Mouse (Mus musculus) liver, postnatal 0 days (tissue): ENCODE data around the gene P2ry6. TPM values are rescaled to one million over a fixed set of nuclear protein-coding genes. Genes with fewer than 3 reads are reported as not detected.

ENCODE experiments used
- ATAC-seq: fragments of 200-750 bp; cut with Nextera tagmentation; 2 replicates; pipeline ENCODE4 v1.8.0; 2017; ENCODE audit warnings: mild to moderate bottlenecking, moderate library complexity
- DNase-seq: peaks from one replicate; pipeline ENCODE4 v3.0.0-alpha.2; 2016
- H3K27ac ChIP-seq: fragments of 300-500 bp; sonication (generic); 2 replicates; pipeline ENCODE4 v1.5.1; 2014; ENCODE audit warnings: antibody characterized with exemption, moderate library complexity, mild to moderate bottlenecking, low read depth
- H3K27me3 ChIP-seq: fragments of 300-500 bp; sonication (generic); 2 replicates; pipeline ENCODE4 v1.6.1; 2014; ENCODE audit warnings: low read length, control low read depth, mixed read lengths; ENCODE audit not compliant: insufficient read depth
- H3K36me3 ChIP-seq: fragments of 300-500 bp; sonication (generic); replicated peaks from 2 replicates; pipeline ENCODE4 v1.6.1; 2014; ENCODE audit warnings: mild to moderate bottlenecking, control low read depth, low read length, moderate library complexity, mixed read lengths; ENCODE audit not compliant: insufficient read depth
- H3K4me1 ChIP-seq: fragments of 300-500 bp; sonication (generic); 2 replicates; pipeline ENCODE4 v1.6.1; 2014; ENCODE audit warnings: antibody characterized with exemption, mild to moderate bottlenecking, control low read depth; ENCODE audit not compliant: insufficient read depth
- H3K4me2 ChIP-seq: fragments of 300-500 bp; sonication (generic); 2 replicates; pipeline ENCODE4 v1.6.1; 2014; ENCODE audit warnings: low read depth, mild to moderate bottlenecking, low read length, moderate library complexity, mixed read lengths
- H3K4me3 ChIP-seq: fragments of 300-500 bp; sonication (generic); 2 replicates; pipeline ENCODE4 v1.5.1; 2014; ENCODE audit warnings: low read depth, low read length
- H3K9ac ChIP-seq: fragments of 300-500 bp; sonication (generic); replicated peaks from 2 replicates; pipeline ENCODE4 v1.6.1; 2014; ENCODE audit warnings: mild to moderate bottlenecking, moderate library complexity
- H3K9me3 ChIP-seq: fragments of 300-500 bp; sonication (generic); 2 replicates; pipeline ENCODE4 v1.6.1; 2016; ENCODE audit warnings: mild to moderate bottlenecking, control low read depth, low read length, mixed read lengths
- CTCF ChIP-seq: sonication (generic); IDR thresholded peaks from 2 replicates; pipeline ENCODE4 v1.5.1; 2016; ENCODE audit warnings: antibody characterized with exemption, low read depth
- EP300 ChIP-seq: IDR thresholded peaks from 2 replicates; pipeline ENCODE4 v1.6.1; 2016; ENCODE audit warnings: antibody characterized with exemption, low read depth, mild to moderate bottlenecking
- WGBS: fragments of 180-500 bp; shearing (Covaris S2); extraction: QIAGEN DNeasy Blood & Tissue Kit; methylation state at CpG from one replicate; pipeline ENCODE4 v1.1.7; 2014; ENCODE audit not compliant: insufficient replicate concordance; 5-methylcytosine and 5-hydroxymethylcytosine counted together
- polyA plus RNA-seq: library from polyadenylated mRNA; unstranded; fragments of >200 nt; fragmentation: Nextera tagmentation; extraction: Ambion mirVana; gene quantifications from 2 replicates; pipeline ENCODE4 v1.2.1, GENCODE M21; 2015

P2ry6 gene
- polyA plus RNA-seq, 1 experiment from 2014 or later = 5.3 TPM

DNA sequence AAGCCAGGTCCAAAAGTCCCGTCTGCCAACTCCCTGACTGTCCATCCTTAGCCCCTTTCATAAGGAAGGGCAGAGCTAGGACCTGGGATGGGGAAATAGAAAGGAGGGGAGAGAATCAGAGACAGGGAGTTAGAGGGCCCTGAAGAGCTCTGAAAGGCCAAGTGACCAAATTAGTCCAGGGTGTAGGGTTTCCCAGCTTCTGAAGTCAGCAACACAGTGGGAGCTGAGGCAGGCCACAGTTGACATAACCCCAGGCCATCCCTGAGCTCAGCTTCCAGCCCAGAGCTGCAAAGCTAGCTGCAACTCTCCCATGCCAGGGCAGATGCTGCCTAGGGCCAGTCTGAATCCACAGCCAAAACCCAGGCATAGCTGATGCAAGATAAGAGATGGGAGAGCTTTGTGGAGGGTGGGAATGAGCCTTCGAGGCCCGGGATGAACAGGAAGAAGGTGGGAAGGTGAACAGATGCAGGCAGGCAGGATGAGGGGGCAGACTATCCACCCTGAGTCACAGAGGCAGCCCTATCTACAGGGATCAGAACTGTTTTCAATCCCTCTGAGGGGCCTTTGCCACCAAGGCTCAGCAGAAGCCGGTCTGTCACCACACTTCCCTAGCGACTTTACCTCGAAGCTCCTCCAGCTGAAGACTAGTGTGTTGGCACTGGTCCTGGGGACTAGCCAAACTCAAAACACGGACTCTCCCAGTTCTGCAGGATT, 47.0 kb downstream of the P2ry6 start:
- Histone ChIP-seq H3K4me2 (peak overlapping the region; percentile 48), H3K9me3 (no peaks in the 10 kb centered on the region), H3K27me3 (peaks cover 40% of the 10 kb centered on the region), H3K27ac (no peak overlapping the region), H3K36me3 (no peaks in the 10 kb centered on the region), H3K9ac (peak overlapping the region; percentile 11; the same call in 1 of the 2 replicates), H3K4me1 (peaks cover 13% of the 10 kb centered on the region), H3K4me3 (peak overlapping the region; percentile 9)
- TF ChIP-seq EP300 (no peak), CTCF (no peak)
- DNase-seq (no peak), ATAC-seq (no peak)
- WGBS = 29% methylated on average over 7 of the region's 7 CpGs

DNA sequence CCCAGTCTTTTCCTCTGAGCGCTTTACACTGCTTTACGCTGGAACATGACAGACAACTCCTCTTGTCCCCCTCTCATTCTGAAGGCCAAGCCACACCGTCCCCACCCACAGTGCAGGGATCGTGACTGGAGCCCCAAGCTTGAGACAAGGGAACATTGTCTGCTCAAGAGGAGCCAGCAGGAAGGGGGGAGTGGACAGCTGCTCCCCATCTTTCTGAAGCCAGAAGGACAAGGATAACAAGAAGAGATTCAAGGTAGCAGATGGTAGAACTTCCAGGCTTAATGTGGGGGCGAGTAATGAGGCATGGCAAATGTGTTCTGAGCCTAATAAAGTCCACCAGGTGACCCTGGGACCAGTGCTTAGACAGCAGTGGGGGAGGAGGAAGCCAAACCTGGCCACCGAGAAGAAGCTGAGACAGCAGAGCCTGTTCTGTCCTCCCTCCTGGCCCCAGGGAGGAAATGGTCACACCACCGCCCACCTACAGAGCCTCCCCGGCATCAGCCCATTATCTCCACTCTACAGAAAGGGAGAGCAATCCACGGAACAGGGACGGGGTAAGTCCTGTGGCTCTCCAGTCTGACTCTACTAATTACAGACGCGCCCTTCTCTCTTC, 48.0 kb downstream of the P2ry6 start:
- Histone ChIP-seq H3K27ac (no peak overlapping the region), H3K4me2 (no peak overlapping the region; the same call in 1 of the 2 replicates), H3K27me3 (peaks cover 29% of the 10 kb centered on the region), H3K4me3 (no peak overlapping the region), H3K9me3 (no peaks in the 10 kb centered on the region), H3K4me1 (peaks cover 5% of the 10 kb centered on the region), H3K9ac (no peak overlapping the region), H3K36me3 (no peaks in the 10 kb centered on the region)
- ATAC-seq (no peak), DNase-seq (no peak)
- WGBS = 49% methylated on average over 12 of the region's 12 CpGs
- TF ChIP-seq EP300 (no peak), CTCF (no peak)

- H3K36me3 ChIP-seq = no peaks in the 10 kb centered on the region
- H3K27me3 ChIP-seq = peaks cover 15% of the 10 kb centered on the region
- H3K9ac ChIP-seq = no peak overlapping the region
- DNase-seq = no peak
- 66% methylated on average over 10 of the region's 10 CpGs for WGBS
- no peaks in the 10 kb centered on the region for H3K9me3 ChIP-seq
- no peak for ATAC-seq
- TF ChIP-seq CTCF (no peak), EP300 (no peak)
- no peak overlapping the region for H3K27ac ChIP-seq
- no peak overlapping the region for H3K4me3 ChIP-seq
- peaks cover under 1% of the 10 kb centered on the region; the same call in 1 of the 2 replicates for H3K4me1 ChIP-seq
- H3K4me2 ChIP-seq = 0 out of 2 replicates have a peak overlapping the region, but pooled peaks have one; percentile 5
Measured at GRCm38 (mm10) chr7:100924674-100925445, 49.6 kb downstream of the P2ry6 start.

GRCm38 (mm10) chr7:100924200-100924599, 50.2 kb downstream of the P2ry6 start:
- no peak overlapping the region for H3K4me2 ChIP-seq
- no peak for DNase-seq
- no peak overlapping the region for H3K4me3 ChIP-seq
- no peaks in the 10 kb centered on the region for H3K9me3 ChIP-seq
- peaks cover 10% of the 10 kb centered on the region; the same call in 1 of the 2 replicates for H3K27me3 ChIP-seq
- 79% methylated on average over 5 of the region's 5 CpGs for WGBS
- ATAC-seq = no peak
- no peak overlapping the region for H3K9ac ChIP-seq
- TF ChIP-seq EP300 (no peak), CTCF (no peak)
- no peak overlapping the region for H3K27ac ChIP-seq
- H3K36me3 ChIP-seq = no peaks in the 10 kb centered on the region
- H3K4me1 ChIP-seq = peaks cover 3% of the 10 kb centered on the region; the same call in 1 of the 2 replicates

- no peak for DNase-seq
Measured at GRCm38 (mm10) chr7:100922907-100923306, 51.5 kb downstream of the P2ry6 start.

DNA sequence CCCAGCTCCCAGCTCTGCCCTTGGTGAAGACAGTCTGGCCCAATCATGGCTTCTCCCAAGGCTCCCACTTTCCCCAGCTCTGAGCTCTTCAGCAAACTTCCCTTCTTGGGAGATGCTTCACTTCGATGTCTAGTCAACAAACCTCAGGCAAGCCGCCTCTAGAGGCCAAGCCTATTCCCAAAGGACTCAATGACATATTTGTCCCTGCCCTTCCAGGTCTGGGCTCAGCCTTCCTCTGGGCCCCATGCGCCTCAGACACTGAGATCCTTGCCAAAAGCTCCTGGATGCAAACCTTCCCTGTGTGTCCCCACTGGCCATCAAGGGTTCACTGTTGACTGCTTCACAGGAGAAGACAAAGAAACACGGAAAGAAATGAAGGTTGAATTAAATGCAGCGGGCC, 53.2 kb downstream of the P2ry6 start:
- no peak for DNase-seq
- H3K4me1 ChIP-seq = peaks cover 3% of the 10 kb centered on the region; the same call in 1 of the 2 replicates
- no peak for ATAC-seq
- no peaks in the 10 kb centered on the region for H3K36me3 ChIP-seq
- no peak for TF ChIP-seq EP300
- TF ChIP-seq CTCF = no peak
- no peak overlapping the region for H3K4me2 ChIP-seq
- H3K27ac ChIP-seq = no peak overlapping the region
- H3K9ac ChIP-seq = no peak overlapping the region
- H3K4me3 ChIP-seq = no peak overlapping the region
- no peaks in the 10 kb centered on the region for H3K27me3 ChIP-seq
- 76% methylated on average over 5 of the region's 5 CpGs for WGBS
- no peaks in the 10 kb centered on the region for H3K9me3 ChIP-seq

More at GRCm38 (mm10) chr7:100922907-100923306, 51.5 kb downstream of the P2ry6 start:
- no peak for ATAC-seq
- H3K36me3 ChIP-seq = no peaks in the 10 kb centered on the region
- no peak overlapping the region for H3K4me2 ChIP-seq
- TF ChIP-seq CTCF (no peak), EP300 (no peak)
- no peak overlapping the region for H3K9ac ChIP-seq
- peaks cover 3% of the 10 kb centered on the region; the same call in 1 of the 2 replicates for H3K4me1 ChIP-seq
- H3K4me3 ChIP-seq = no peak overlapping the region
- H3K27ac ChIP-seq = no peak overlapping the region
- H3K27me3 ChIP-seq = no peaks in the 10 kb centered on the region
- no peaks in the 10 kb centered on the region for H3K9me3 ChIP-seq
- WGBS = 77% methylated on average over 4 of the region's 4 CpGs
